Mouse (Mus musculus): ENCODE results near the gene Gdpd3. TPM values are rescaled to one million over a fixed set of nuclear protein-coding genes. Genes with fewer than 3 reads are reported as not detected.
A peak's percentile ranks its signal among the peaks of the same experiment; 100 is the strongest.

Gene Gdpd3
- polyA plus RNA-seq, 2 experiments: 0.27 to 2.0 TPM

DNA sequence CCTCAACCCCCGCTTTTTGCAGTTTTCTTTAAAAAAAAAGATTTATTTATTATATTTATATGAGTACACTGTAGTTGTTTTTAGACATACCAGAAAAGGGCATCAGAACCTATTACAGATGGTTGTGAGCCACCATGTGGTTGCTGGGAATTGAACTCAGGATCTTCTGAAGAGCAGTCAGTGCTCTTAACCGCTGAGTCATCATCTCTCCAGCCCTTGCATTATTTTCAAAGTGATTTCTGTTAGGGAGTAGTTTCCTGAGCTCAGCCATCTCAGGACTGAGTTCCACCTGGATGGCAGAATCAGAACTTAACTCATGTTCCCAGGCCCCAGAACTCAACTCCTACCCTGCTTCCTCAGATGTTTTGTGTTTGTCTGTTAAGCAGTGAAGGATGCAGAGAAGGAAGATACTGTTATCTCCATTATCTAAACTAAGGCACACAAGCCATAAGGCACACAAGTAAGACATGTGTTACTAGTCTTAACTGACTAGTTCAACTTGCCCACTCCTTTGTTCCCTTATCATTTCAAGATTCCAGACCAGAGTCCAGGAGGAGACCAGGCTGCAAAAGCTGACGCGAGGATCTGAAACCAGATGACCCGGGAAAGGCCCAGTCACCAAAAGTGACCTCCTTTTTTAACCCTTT, 43.7 kb downstream of the Gdpd3 start:
- DNase-seq (ENCODE audit: low read depth in 3 of 3, low spot score in 3 of 3): no peak
- WGBS (ENCODE audit: insufficient replicate concordance): 44% methylated on average over 5 of the region's 5 CpGs
- Histone ChIP-seq H3K4me3 (ENCODE audit: insufficient read depth in 1 of 2, low read depth in 2 of 2, low read length in 2 of 2) (no peak overlapping the region; a peak in 1 of 4 replicates), H3K36me3 (replicated peaks; ENCODE audit: control insufficient read depth, insufficient read depth, low read depth) (no peaks in the 10 kb centered on the region; the same call in 1 of the 2 replicates), H3K9ac (replicated peaks) (no peak overlapping the region), H3K4me1 (replicated peaks; ENCODE audit: control insufficient read depth in 2 of 2, insufficient read depth in 2 of 2, low read length in 1 of 2) (peaks cover 7 to 14% of the 10 kb centered on the region in 2 experiments; a peak in 3 of 4 replicates), H3K9me3 (ENCODE audit: control insufficient read depth, low read length) (no peaks in the 10 kb centered on the region), H3K4me2 (ENCODE audit: low read depth) (peak overlapping the region; percentile 75), H3K27ac (no peak overlapping the region; the same call in 1 of the 2 replicates), H3K27me3 (ENCODE audit: control insufficient read depth, insufficient read depth, low read length) (no peaks in the 10 kb centered on the region)
- TF ChIP-seq CTCF (IDR thresholded peaks at IDR 0.05; ENCODE audit: low read depth): no peak
- TF ChIP-seq EP300 (IDR thresholded peaks at IDR 0.05; ENCODE audit: low read depth): no peak
- ATAC-seq (ENCODE audit: insufficient read depth): no peak

DNA sequence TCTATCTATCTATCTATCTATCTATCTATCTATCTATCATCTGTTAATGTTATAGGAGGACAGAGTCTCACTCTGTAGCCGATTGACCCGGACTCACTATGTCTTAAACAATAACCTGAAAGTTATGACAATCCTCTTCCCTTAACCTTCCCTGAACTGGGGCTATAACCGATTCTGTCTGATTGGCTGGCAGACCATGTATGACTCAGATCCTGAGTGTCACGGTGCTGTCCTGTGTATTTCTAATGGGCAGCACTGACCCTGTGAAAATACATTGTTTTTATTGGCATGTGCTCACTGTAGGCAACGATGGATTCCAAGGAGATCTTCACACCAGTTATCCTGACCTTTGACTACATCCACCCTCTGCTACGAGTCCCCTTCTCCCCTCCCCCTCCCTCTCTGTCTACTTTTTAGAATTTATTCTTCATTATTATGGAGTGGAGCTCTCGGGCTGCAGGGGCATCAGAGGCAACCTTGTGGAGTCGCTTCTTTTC, 49.6 kb downstream of the Gdpd3 start:
- no peak overlapping the region for H3K4me3 ChIP-seq (ENCODE audit: insufficient read depth in 1 of 2, low read depth in 2 of 2, low read length in 2 of 2)
- no peak overlapping the region for H3K27ac ChIP-seq
- H3K9ac ChIP-seq (replicated peaks): no peak overlapping the region
- no peak for TF ChIP-seq CTCF (IDR thresholded peaks at IDR 0.05; ENCODE audit: low read depth)
- TF ChIP-seq EP300 (IDR thresholded peaks at IDR 0.05; ENCODE audit: low read depth): no peak
- H3K36me3 ChIP-seq (replicated peaks; ENCODE audit: control insufficient read depth, insufficient read depth, low read depth): no peaks in the 10 kb centered on the region
- ATAC-seq (ENCODE audit: insufficient read depth): no peak
- H3K27me3 ChIP-seq (ENCODE audit: control insufficient read depth, insufficient read depth, low read length): no peaks in the 10 kb centered on the region
- WGBS (ENCODE audit: insufficient replicate concordance): 58% methylated on average over 8 of the region's 8 CpGs
- H3K4me1 ChIP-seq (replicated peaks; ENCODE audit: control insufficient read depth in 2 of 2, insufficient read depth in 2 of 2, low read length in 1 of 2): no peaks in the 10 kb centered on the region
- H3K4me2 ChIP-seq (ENCODE audit: low read depth): no peak overlapping the region
- DNase-seq (ENCODE audit: low read depth in 3 of 3, low spot score in 3 of 3): no peak
- no peaks in the 10 kb centered on the region for H3K9me3 ChIP-seq (ENCODE audit: control insufficient read depth, low read length)

DNA sequence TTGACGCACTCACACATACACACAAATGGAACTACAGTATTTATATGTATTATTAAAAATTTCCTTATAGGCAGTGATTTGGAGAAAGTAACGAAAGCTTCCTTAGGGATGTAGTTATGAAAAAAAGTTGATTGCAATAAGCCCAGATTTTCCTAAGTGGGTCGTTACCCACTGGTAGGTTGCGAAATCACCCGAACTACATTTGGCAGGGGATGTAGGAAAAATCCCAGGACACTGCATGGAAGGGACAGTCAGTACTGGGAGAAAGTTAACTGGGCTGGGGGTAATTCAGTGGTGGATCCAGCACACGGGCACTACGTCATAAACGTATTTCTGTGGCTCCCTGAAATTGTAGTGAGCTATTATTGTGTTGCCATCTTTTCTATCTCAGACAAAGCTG, 50.4 kb downstream of the Gdpd3 start:
- H3K36me3 ChIP-seq (replicated peaks; ENCODE audit: control insufficient read depth, insufficient read depth, low read depth): no peaks in the 10 kb centered on the region

DNA sequence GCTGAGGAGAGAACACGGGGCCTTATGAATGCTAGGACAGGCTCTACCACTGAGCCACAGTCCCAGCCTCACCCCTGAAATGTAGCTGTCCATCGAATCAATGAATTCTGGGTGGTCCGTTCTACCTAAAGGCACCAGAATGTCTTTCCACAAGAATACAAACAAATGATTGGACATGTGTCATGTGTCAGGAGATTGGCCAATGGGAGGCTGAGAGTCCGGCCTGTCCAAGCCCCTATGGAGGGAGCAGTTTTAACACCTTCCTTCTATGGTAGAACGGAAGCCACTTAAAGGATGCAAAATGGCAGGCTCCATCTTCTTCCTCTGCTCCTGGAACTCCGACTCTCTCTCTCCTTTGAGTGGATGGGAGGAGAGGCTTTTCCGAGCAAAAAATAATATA, 51.5 kb downstream of the Gdpd3 start:
- TF ChIP-seq CTCF (IDR thresholded peaks at IDR 0.05; ENCODE audit: low read depth) (no peak), EP300 (IDR thresholded peaks at IDR 0.05; ENCODE audit: low read depth) (no peak)
- WGBS (ENCODE audit: insufficient replicate concordance): 67% methylated on average over 7 of the region's 7 CpGs
- no peaks in the 10 kb centered on the region for H3K9me3 ChIP-seq (ENCODE audit: control insufficient read depth, low read length)
- H3K9ac ChIP-seq (replicated peaks): no peak overlapping the region
- no peaks in the 10 kb centered on the region for H3K4me1 ChIP-seq (replicated peaks; ENCODE audit: control insufficient read depth in 2 of 2, insufficient read depth in 2 of 2, low read length in 1 of 2)
- DNase-seq (ENCODE audit: low read depth in 3 of 3, low spot score in 3 of 3) (no peak), ATAC-seq (ENCODE audit: insufficient read depth) (no peak)
- H3K27me3 ChIP-seq (ENCODE audit: control insufficient read depth, insufficient read depth, low read length): no peaks in the 10 kb centered on the region
- H3K4me2 ChIP-seq (ENCODE audit: low read depth): no peak overlapping the region
- no peak overlapping the region for H3K27ac ChIP-seq
- no peaks in the 10 kb centered on the region for H3K36me3 ChIP-seq (replicated peaks; ENCODE audit: control insufficient read depth, insufficient read depth, low read depth)
- H3K4me3 ChIP-seq (ENCODE audit: insufficient read depth in 1 of 2, low read depth in 2 of 2, low read length in 2 of 2): no peak overlapping the region

More for the DNA sequence above, 50.4 kb downstream of the Gdpd3 start:
- Histone ChIP-seq H3K4me3 (ENCODE audit: insufficient read depth in 1 of 2, low read depth in 2 of 2, low read length in 2 of 2) (no peak overlapping the region), H3K27me3 (ENCODE audit: control insufficient read depth, insufficient read depth, low read length) (no peaks in the 10 kb centered on the region), H3K9ac (replicated peaks) (no peak overlapping the region), H3K4me2 (ENCODE audit: low read depth) (no peak overlapping the region), H3K27ac (no peak overlapping the region), H3K4me1 (replicated peaks; ENCODE audit: control insufficient read depth in 2 of 2, insufficient read depth in 2 of 2, low read length in 1 of 2) (no peaks in the 10 kb centered on the region), H3K9me3 (ENCODE audit: control insufficient read depth, low read length) (no peaks in the 10 kb centered on the region)
- DNase-seq (ENCODE audit: low read depth in 3 of 3, low spot score in 3 of 3) (no peak), ATAC-seq (ENCODE audit: insufficient read depth) (no peak)
- no peak for TF ChIP-seq CTCF (IDR thresholded peaks at IDR 0.05; ENCODE audit: low read depth)
- no peak for TF ChIP-seq EP300 (IDR thresholded peaks at IDR 0.05; ENCODE audit: low read depth)
- WGBS (ENCODE audit: insufficient replicate concordance): 70% methylated on average over 8 of the region's 8 CpGs

DNA sequence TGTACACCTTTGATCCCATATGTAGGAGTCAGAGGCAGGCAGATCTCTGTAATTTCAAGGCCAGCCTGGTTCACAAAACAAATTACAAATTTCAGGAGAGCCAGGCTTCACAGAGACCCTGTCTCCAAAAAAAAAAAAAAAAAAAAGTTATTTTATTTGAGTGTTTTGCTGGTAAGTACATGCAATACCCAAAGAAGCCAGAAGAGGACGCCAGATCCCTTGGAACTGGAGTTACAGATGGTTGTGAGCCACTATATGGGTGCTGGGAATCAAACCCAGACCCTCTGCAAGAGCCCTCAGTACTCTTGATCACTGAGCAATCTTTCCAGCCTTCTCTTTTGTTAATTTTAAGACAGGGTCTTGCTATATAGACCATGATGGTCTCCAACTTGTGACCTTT, 52.7 kb downstream of the Gdpd3 start:
- Histone ChIP-seq H3K9me3 (ENCODE audit: control insufficient read depth, low read length) (no peaks in the 10 kb centered on the region), H3K36me3 (replicated peaks; ENCODE audit: control insufficient read depth, insufficient read depth, low read depth) (no peaks in the 10 kb centered on the region), H3K4me1 (replicated peaks; ENCODE audit: control insufficient read depth in 2 of 2, insufficient read depth in 2 of 2, low read length in 1 of 2) (no peaks in the 10 kb centered on the region), H3K4me3 (ENCODE audit: insufficient read depth in 1 of 2, low read depth in 2 of 2, low read length in 2 of 2) (no peak overlapping the region), H3K4me2 (ENCODE audit: low read depth) (no peak overlapping the region), H3K27me3 (ENCODE audit: control insufficient read depth, insufficient read depth, low read length) (peaks cover 11% of the 10 kb centered on the region), H3K27ac (no peak overlapping the region), H3K9ac (replicated peaks) (no peak overlapping the region)
- TF ChIP-seq EP300 (IDR thresholded peaks at IDR 0.05; ENCODE audit: low read depth): no peak
- peak; percentile 36; the same call in 1 of the 2 replicates for TF ChIP-seq CTCF (IDR thresholded peaks at IDR 0.05; ENCODE audit: low read depth)
- DNase-seq (ENCODE audit: low read depth in 3 of 3, low spot score in 3 of 3) (no peak), ATAC-seq (ENCODE audit: insufficient read depth) (no peak)
- 13% methylated on average over 1 of the region's 1 CpGs for WGBS (ENCODE audit: insufficient replicate concordance)
